Mouse (Mus musculus) urinary bladder, postnatal 10 days (tissue): ENCODE measurements around the gene Ccdc36.

Experiments
- DNase-seq: peaks from one replicate; pipeline ENCODE4 v3.0.0; 2022; ENCODE audit warnings: low spot score

Gene Ccdc36

GRCm38 (mm10) chr9:108378234-108378633, 50.0 kb downstream of the Ccdc36 start:
- DNase-seq, result no peak
